Mouse (Mus musculus) megakaryocyte, embryonic 14.5 days (primary cell): Measurements from ENCODE around the gene Baz1a. TPM values are rescaled to one million over a fixed set of nuclear protein-coding genes. Genes with fewer than 3 reads are reported as not detected.
"Not testable (repeated sequence)": the region's sequence is repeated elsewhere in the genome, so short reads cannot be mapped to it uniquely, and the experiment has no call there.

ENCODE experiments used
- H3K27me3 ChIP-seq: replicated peaks from 2 replicates; pipeline ENCODE3; 2012; ENCODE audit warnings: inconsistent platforms
- H3K36me3 ChIP-seq: replicated peaks from 2 replicates; pipeline ENCODE3; 2012; ENCODE audit warnings: low read length, inconsistent platforms, mixed read lengths
- H3K4me1 ChIP-seq: 2 replicates; pipeline ENCODE4 v1.6.1; 2012; ENCODE audit warnings: inconsistent platforms
- H3K4me3 ChIP-seq: replicated peaks from 2 replicates; pipeline ENCODE3; 2012; ENCODE audit warnings: moderate library complexity, mild to moderate bottlenecking, inconsistent platforms
- H3K9me3 ChIP-seq: 2 replicates; pipeline ENCODE4 v1.6.1; 2012; ENCODE audit warnings: inconsistent platforms
- FLI1 ChIP-seq: IDR thresholded peaks from 2 replicates; pipeline ENCODE4 v1.6.1; 2012; ENCODE audit warnings: low read length, inconsistent platforms, mixed read lengths
- GATA1 ChIP-seq: IDR thresholded peaks from 3 replicates; pipeline ENCODE4 v1.6.1; 2012; ENCODE audit warnings: mixed read lengths, low read length, inconsistent platforms, borderline replicate concordance
- polyA plus RNA-seq: library from polyadenylated mRNA; stranded (reverse); fragments of >175 nt; gene quantifications from 2 replicates; pipeline ENCODE4 v1.2.3, GENCODE M21; 2012; ENCODE audit warnings: low replicate concordance; ENCODE audit not compliant: insufficient read depth

Baz1a gene
- polyA plus RNA-seq, 1 experiment: 4.2 TPM

- peaks cover 42% of the 10 kb centered on the region for H3K36me3 ChIP-seq
- peaks cover 50% of the 10 kb centered on the region for H3K4me1 ChIP-seq
- no peak overlapping the region for H3K4me3 ChIP-seq
- TF ChIP-seq GATA1 (no peak), FLI1 (no peak)
- H3K27me3 ChIP-seq: no peaks in the 10 kb centered on the region
- no peaks in the 10 kb centered on the region for H3K9me3 ChIP-seq
Measured at GRCm38 (mm10) chr12:54982935-54983715, 31.0 kb downstream of the Baz1a start.

- peaks cover 51% of the 10 kb centered on the region for H3K36me3 ChIP-seq
Measured at GRCm38 (mm10) chr12:54981962-54982361, 32.2 kb downstream of the Baz1a start.

DNA sequence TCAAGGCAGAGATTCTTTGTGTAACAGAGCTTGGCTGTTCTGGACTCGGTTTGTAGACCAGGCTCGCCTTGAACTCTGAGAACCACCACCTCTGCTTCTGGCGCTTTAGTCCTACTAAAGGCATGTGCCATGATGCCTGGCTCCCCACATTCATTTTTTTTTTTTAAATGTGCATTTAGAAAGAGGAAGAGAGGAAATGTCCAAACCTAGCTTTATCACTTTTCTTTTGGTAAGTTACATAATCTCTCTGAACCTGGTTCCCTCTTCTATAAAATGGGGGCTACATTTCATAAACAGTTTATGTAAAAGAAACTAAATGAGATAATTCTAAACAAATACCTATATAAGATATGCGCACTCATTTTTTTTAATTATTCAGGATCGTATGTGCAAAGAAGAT, 33.2 kb downstream of the Baz1a start:
- Histone ChIP-seq H3K36me3 (peaks cover 58% of the 10 kb centered on the region), H3K4me1 (peaks cover 54% of the 10 kb centered on the region), H3K4me3 (no peak overlapping the region), H3K9me3 (no peaks in the 10 kb centered on the region), H3K27me3 (no peaks in the 10 kb centered on the region)
- TF ChIP-seq FLI1: no peak
- no peak for TF ChIP-seq GATA1

More at GRCm38 (mm10) chr12:54981962-54982361, 32.2 kb downstream of the Baz1a start:
- no peak overlapping the region for H3K4me3 ChIP-seq
- peaks cover 51% of the 10 kb centered on the region for H3K4me1 ChIP-seq
- no peaks in the 10 kb centered on the region for H3K9me3 ChIP-seq
- H3K27me3 ChIP-seq: no peaks in the 10 kb centered on the region
- TF ChIP-seq FLI1 (no peak), GATA1 (no peak)

DNA sequence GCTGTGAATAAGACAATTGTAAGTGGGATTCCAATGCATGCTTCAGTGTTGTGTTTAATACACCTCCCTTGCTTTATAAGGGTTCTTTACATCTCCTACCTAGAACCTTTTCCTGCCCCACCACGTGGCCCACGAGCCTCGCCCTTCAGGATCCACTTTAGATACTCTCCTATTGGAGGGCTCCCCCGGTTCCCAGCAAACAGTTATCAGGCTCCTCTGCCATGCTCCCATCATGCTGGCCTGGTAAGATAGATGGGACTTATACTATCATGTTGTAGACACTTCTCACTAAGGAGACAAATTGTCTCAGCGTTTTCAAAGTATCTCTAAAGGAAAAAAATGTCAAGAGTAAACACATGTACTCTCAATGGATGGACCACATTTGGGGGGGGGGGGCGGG, 33.6 kb downstream of the Baz1a start:
- Histone ChIP-seq H3K9me3 (no peaks in the 10 kb centered on the region), H3K27me3 (no peaks in the 10 kb centered on the region), H3K4me1 (peaks cover 57% of the 10 kb centered on the region), H3K4me3 (no peak overlapping the region), H3K36me3 (peaks cover 62% of the 10 kb centered on the region)
- no peak for TF ChIP-seq FLI1
- no peak for TF ChIP-seq GATA1

- H3K9me3 ChIP-seq: no peaks in the 10 kb centered on the region
- H3K4me1 ChIP-seq: peaks cover 36% of the 10 kb centered on the region
- no peak overlapping the region for H3K4me3 ChIP-seq
- TF ChIP-seq GATA1 (no peak), FLI1 (no peak)
- no peaks in the 10 kb centered on the region for H3K27me3 ChIP-seq
- H3K36me3 ChIP-seq: peaks cover 74% of the 10 kb centered on the region
Measured at GRCm38 (mm10) chr12:54969033-54969432, 45.1 kb downstream of the Baz1a start.

DNA sequence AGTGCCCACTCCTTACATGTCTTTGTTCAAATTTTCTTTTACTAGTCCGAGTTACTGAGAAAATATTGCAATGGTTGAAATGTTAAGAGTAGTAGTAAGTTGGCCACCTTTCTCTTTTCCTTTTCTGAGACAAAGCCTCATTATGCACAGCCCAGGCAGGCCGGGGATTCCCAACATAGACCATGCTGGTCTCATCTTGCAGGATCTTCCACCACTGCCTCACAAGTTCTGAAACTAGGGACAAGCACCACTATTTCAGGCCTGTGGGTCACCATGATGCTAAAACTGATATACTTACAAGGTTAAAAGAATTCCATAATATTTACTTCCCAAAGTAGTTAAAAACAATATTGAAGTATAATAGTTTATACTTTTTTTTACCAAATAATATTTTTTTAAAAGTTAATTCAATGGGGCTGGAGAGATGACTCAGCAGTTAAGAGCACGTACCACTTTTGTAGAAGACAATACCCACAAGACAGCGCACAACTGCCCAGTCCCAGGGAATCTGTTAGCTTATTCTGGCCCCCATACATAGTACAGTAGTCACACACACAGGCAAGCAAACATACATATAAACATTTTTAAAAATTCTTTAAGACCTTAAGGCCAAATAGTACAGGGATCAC, 48.5 kb downstream of the Baz1a start:
- H3K9me3 ChIP-seq: no peaks in the 10 kb centered on the region
- peaks cover 53% of the 10 kb centered on the region for H3K4me1 ChIP-seq
- TF ChIP-seq FLI1 (no peak), GATA1 (no peak)
- no peaks in the 10 kb centered on the region for H3K27me3 ChIP-seq
- H3K4me3 ChIP-seq: no peak overlapping the region
- peaks cover 66% of the 10 kb centered on the region for H3K36me3 ChIP-seq

DNA sequence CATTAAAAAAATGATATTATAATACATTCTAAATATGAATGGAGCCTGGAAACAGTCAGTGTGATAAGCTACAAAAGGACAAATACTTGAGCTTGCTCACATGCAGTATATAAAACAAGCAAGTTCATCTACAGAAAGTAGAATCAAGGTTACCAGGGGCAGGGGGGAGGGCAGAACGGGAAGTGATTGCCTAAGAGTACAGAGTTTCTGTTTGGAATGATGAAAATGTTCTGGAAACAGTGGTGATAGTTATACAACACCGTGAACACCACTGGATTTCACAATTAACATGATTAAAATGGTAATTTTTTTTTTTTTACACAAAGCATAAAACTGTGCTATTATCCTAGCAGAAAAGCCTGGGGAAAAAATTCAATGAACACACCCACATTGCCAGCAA, 54.6 kb downstream of the Baz1a start:
- TF ChIP-seq FLI1 (no peak), GATA1 (no peak)
- H3K36me3 ChIP-seq: peaks cover 43% of the 10 kb centered on the region
- no peaks in the 10 kb centered on the region for H3K9me3 ChIP-seq
- no peaks in the 10 kb centered on the region for H3K27me3 ChIP-seq
- peaks cover 75% of the 10 kb centered on the region for H3K4me1 ChIP-seq
- no peak overlapping the region for H3K4me3 ChIP-seq

GRCm38 (mm10) chr12:54956974-54957373, 57.2 kb downstream of the Baz1a start:
- H3K27me3 ChIP-seq: no peaks in the 10 kb centered on the region
- no peak overlapping the region for H3K4me3 ChIP-seq
- TF ChIP-seq FLI1: no peak
- no peak for TF ChIP-seq GATA1
- peaks cover 44% of the 10 kb centered on the region for H3K36me3 ChIP-seq
- H3K9me3 ChIP-seq: no peaks in the 10 kb centered on the region
- H3K4me1 ChIP-seq: peaks cover 63% of the 10 kb centered on the region

DNA sequence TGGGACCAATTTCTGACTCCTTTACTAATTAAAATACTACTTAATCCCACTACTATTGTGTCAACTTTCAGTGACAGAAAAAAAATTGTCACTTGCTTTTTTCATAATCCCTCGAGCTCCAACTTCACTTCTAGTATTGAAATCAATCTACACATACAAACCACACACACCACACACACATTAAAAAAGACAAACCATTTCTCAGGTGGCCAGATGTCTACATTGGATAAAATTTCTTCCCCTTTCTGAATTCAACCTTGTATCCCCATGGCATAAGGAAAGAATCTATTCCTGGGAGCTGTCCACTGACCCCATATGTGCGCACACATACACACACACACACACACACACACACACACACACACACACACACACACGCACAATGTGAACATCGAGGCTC, 57.7 kb downstream of the Baz1a start:
- H3K4me3 ChIP-seq: no peak overlapping the region
- no peaks in the 10 kb centered on the region for H3K9me3 ChIP-seq
- TF ChIP-seq FLI1 (no peak), GATA1 (no peak)
- H3K4me1 ChIP-seq: peaks cover 60% of the 10 kb centered on the region
- no peaks in the 10 kb centered on the region for H3K27me3 ChIP-seq
- H3K36me3 ChIP-seq: peaks cover 44% of the 10 kb centered on the region

DNA sequence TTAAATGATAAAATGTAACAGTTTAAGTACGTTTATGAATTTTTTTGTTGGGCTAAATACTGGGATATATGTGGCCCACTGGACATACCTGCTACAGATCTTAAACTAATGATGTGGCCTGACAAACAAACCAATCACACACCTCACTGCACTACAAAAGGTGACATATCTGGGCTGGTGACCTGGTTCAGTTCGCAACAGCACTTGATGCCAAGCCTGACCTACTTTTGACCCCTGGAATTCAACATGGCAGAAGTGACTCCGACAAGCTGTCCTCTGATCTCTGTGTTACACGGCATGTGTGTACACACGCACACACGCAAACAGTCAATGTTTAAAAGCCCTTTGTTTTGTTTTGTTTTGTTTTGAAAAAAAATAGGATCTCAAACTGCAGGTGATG, 68.0 kb downstream of the Baz1a start:
- H3K9me3 ChIP-seq: no peaks in the 10 kb centered on the region
- peaks cover 11% of the 10 kb centered on the region; the same call in 1 of the 2 replicates for H3K4me1 ChIP-seq
- no peaks in the 10 kb centered on the region for H3K27me3 ChIP-seq
- H3K36me3 ChIP-seq: peaks cover 76% of the 10 kb centered on the region
- no peak for TF ChIP-seq GATA1
- no peak for TF ChIP-seq FLI1
- H3K4me3 ChIP-seq: no peak overlapping the region

- H3K27me3 ChIP-seq, H3K9me3 ChIP-seq, H3K4me3 ChIP-seq, H3K4me1 ChIP-seq: not testable (repeated sequence)
- H3K36me3 ChIP-seq: peaks cover 80% of the 10 kb centered on the region
Measured at GRCm38 (mm10) chr12:54942586-54943157, 71.5 kb downstream of the Baz1a start.

DNA sequence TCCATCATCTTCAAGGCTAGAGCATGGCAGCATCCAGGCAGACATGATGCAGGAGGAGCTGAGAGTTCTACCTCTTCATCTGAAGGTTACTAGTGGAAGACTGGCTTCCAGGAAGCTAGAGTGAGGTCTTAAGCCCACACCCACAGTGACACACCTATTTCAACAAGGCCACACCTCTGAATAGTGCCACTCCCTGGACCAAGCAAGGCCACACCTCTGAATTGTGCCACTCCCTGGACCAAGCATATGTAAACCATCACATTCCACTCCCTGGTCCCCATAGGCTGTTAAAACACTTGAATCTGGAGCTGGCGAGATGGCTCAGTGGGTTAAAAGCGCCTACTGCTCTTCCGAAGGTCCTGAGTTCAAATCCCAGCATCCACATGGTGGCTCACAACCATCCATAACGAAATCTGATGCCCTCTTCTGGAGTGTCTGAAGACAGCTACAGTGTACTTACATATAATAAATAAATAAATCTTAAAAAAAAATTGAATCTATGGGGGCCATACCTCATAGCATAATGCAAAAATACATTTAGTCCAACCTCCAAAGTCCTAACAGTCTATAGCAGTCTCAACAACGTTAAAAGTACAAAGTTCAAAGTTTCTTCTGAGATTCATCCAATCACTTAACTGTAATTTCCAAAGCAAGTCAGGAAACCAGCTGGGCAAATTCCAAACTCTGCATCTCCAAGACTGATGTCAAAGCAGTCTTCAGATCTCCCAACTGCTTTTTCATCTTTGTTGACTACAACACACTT, 76.4 kb downstream of the Baz1a start:
- peaks cover 83% of the 10 kb centered on the region for H3K36me3 ChIP-seq
- not testable (repeated sequence) for H3K9me3 ChIP-seq, H3K27me3 ChIP-seq, H3K4me3 ChIP-seq, H3K4me1 ChIP-seq
